Mouse (Mus musculus) kidney, postnatal 10 days (tissue): ENCODE results near the gene Emp2.
"Not testable (repeated sequence)": the region's sequence is repeated elsewhere in the genome, so short reads cannot be mapped to it uniquely, and the experiment has no call there.

Experiments used
- DNase-seq: peaks from one replicate; pipeline ENCODE4 v3.0.0; 2021; ENCODE audit warnings: mixed read lengths

Emp2 gene

DNA sequence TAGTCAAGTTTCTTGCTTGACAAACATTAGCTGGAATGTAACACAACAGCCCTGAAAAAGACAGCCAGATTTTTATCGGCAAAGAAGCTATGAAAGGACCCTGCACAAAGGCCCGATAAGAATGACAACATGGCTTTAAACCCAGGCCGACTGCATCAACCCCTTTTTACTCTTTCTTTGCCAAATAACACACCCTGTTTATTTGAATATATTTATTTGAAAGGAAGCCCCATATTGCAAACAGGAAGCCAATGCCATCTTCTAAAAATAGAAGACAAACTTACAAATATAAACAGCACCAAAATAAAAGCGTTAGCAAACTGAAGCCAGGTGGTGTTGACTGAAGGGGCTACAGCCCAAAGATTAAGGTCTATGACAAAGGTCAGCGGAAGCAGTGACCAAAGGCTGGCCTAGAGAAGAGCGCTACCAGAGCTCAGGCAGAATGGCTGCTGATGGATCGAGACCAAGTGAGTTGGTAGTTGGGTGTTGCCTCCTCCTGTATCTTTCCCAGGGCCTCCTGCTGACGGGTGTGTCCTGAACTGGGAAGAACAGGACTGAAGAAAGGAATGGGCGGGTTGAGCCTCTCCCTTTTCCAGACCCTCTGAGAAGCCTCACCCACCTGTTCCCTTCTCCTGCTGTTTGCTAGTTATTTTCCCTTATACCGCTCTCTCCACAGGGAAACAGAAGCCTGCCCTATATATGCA lies 2.9 kb upstream of the Emp2 start:
- no peak for DNase-seq

GRCm38 (mm10) chr16:10313226-10313625 lies 542 bp downstream of the Emp2 start:
- DNase-seq: peak; percentile 48

DNA sequence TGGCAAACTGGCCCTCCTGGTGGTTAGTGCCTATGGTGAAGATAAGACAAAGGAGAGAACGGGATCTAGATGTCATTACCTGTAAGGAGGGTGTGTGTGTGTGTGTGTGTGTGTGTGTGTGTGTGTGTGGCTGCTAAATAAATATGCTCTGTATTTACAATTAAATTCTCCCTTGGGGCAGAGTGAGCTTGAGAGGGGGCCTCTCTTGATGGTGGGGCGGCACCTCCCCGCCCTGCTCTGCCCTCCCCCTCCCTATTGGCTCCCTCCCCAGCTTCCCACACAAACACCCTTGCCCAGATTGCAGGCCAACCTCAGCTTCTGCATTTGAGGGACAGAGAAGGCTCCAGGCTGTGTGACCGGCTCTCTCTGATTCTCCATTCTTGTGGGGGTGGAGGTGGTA lies 1.8 kb downstream of the Emp2 start:
- no peak for DNase-seq

GRCm38 (mm10) chr16:10311086-10311485 lies 2.7 kb downstream of the Emp2 start:
- no peak for DNase-seq

GRCm38 (mm10) chr16:10310507-10310906 lies 3.3 kb downstream of the Emp2 start:
- DNase-seq: no peak

GRCm38 (mm10) chr16:10307351-10307750 lies 6.4 kb downstream of the Emp2 start:
- no peak for DNase-seq

DNA sequence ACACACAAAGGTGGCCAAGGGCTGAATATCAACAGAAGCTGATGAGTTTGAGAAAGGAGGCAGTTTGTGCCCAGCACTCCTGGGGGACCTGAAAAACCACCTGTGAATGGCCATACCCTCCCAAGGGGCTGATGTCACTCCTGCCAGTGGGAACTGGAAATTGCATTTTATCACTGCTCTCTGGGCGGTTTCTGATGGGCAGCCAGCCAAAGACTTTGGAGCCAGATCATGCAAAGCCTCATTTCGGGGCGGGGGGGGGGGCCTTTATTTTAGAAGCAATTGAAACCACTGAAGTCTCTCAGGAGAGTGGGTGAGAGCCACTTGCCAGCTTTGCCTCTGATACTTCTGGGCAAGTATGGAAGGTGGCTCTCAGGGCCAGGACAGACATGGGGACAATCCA lies 7.7 kb downstream of the Emp2 start:
- DNase-seq: peak; percentile 49

DNA sequence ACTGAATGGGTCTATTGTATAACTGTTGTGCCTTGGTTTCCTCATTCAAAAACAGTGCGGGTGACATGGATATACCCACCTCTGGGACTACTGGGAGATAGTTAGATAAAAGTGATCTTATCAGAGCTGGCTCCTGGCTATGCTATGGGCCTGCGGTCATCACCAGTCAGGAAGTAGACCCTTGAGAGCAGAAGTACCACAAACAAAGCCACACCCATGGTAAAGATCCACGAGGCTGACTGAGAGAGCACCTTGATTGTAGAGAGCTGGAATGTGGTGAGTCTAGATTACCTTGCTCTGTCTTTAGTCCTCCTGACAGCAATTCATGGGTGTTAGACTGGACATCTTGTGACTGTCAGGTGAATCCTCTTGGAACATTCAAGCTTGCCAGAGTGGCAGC lies 12.4 kb downstream of the Emp2 start:
- no peak for DNase-seq

DNA sequence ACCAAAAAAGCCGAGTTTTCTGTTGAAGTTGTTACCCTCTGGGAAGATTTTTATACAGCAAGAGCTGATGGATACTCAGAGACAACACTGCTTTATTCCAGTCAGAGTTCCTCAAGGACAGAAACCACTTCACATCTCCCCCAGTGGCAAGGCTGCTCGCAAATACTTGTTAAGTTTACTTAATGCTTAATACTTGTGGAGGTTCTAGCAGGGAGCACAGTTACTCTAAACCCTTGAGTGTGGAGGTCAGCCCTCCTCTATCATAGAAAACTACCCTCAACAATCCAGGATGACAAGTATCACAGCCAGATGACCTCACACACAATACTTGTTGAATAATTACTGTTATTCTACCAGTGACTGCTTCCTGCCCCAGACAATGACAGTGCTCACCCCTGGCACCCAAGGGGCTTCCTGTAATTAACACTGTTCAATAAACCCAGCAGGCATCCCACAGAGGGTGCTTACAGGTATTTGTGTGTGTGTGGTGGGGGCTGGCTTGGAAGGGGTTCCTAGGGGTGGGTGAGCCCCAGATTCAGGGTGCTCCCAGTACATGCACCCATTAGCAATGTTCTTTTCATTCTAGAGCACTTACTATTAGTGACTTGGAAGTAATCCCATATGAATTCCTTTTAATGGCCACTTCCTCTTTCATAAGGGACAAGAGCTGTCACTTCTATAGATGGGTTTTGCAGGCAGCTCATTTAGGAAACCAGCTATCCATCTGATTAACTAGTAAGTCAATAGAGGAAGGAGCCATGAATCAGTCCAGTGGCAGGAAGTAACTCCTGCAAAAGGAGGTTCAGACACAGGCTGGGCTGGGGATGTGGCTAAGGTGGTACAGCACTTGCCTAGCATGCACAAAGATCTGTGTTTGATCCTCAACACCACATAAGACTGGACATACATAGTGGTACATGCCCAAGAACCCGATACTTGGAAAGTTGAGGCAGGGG lies 13.3 kb downstream of the Emp2 start:
- DNase-seq: no peak

DNA sequence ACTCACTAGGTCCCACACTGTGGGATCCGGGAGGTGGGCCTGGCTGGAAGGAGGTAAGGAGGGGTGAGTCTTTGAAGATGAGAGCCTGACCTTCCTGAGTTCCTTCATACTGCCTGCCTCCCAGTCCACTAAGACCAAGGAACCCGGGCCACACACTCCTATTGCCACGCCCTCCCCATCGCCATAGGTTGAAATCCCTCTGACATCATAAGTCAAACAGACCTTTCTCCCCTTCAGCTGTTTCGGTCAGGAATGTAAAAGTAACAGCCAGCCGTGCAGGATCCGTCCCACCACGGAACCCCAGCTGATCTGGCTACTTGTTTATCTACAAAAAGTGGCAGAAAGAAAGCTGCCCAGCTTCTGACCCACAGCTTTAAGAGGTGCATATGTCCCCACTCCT lies 14.1 kb downstream of the Emp2 start:
- DNase-seq: no peak

GRCm38 (mm10) chr16:10297696-10298644 lies 15.8 kb downstream of the Emp2 start:
- DNase-seq: peak; percentile 62

- no peak for DNase-seq
Observed at GRCm38 (mm10) chr16:10288115-10288514, 25.7 kb downstream of the Emp2 start.

GRCm38 (mm10) chr16:10286513-10287268 lies 27.1 kb downstream of the Emp2 start:
- DNase-seq: no peak

GRCm38 (mm10) chr16:10281890-10282289 lies 31.9 kb downstream of the Emp2 start:
- DNase-seq: no peak

- DNase-seq: peak; percentile 92
Observed at GRCm38 (mm10) chr16:10280286-10280951, 33.3 kb downstream of the Emp2 start.

- not testable (repeated sequence) for DNase-seq
Observed at GRCm38 (mm10) chr16:10276778-10277177, 37.0 kb downstream of the Emp2 start.

- peak; percentile 43 for DNase-seq
Observed at GRCm38 (mm10) chr16:10274465-10274864, 39.3 kb downstream of the Emp2 start.

DNA sequence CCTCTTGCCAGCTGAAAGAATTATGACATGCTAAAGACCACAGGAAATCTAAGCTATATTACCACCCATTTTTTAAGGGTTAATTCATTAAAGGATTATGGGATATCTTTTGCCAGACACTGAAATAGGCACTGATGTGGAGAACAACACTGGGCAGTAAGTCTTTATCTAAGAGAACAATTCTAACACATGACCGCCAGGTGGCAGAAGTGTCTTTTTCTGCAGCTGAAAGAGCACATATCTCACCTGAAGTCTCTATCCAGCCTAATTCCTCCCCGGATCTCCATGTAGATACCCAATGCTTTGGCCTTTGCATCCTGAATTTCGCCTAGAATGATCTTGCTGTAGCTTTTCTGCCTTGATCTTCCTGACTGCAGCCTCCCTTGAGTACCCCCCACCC lies 41.5 kb downstream of the Emp2 start:
- DNase-seq: peak; percentile 79

GRCm38 (mm10) chr16:10253993-10254392 lies 59.8 kb downstream of the Emp2 start:
- no peak for DNase-seq

DNA sequence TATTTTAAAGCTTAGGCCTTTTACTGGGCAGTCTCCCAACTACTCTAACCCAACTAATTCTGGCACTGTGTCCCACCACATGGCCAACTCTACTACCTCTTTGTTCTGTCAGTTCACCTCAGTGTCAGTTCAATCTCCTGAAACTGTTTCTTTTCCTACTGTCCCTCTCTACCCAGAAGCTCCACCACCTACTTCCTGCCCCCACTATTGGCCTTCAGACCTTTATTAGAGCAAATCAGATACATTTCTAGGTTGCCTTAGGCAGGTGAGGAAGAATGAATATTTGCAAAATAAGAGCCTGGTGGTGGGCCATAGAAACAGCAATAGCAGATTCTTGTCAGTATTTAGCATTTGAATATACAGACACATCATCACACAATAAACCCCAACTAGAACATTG lies 77.2 kb downstream of the Emp2 start:
- DNase-seq: no peak
